Mouse (Mus musculus) kidney, adult 2 months (tissue): ENCODE measurements around the gene Hgf.

ENCODE experiments used
- CTCF ChIP-seq: fragments of 200-500 bp; conservative IDR thresholded peaks from 2 replicates; pipeline ENCODE4 v1.5.1; 2011; ENCODE audit warnings: low read depth, mild to moderate bottlenecking, control low read depth, low read length, moderate library complexity, mixed read lengths; ENCODE audit not compliant: insufficient read depth, insufficient read length
- POLR2A ChIP-seq: fragments of 200-500 bp; IDR thresholded peaks from one replicate; pipeline ENCODE4 v1.6.1; 2011; ENCODE audit warnings: low read depth, low read length, control low read depth

- TF ChIP-seq CTCF (no peak), POLR2A (no peak)
Measured at GRCm38 (mm10) chr5:16553304-16554047, at the start of gene Hgf.
